Mouse (Mus musculus): Measurements from ENCODE around the gene Gm17409. TPM values are rescaled to one million over a fixed set of nuclear protein-coding genes. Genes with fewer than 3 reads are reported as not detected.
A peak's percentile ranks its signal among the peaks of the same experiment; 100 is the strongest.

Gm17409 gene
- polyA plus RNA-seq (2014; fragmentation: Nextera tagmentation; extraction: Ambion mirVana): 0.21 TPM in 1 of 2 replicates, not detected in the other

- Histone ChIP-seq H3K27ac (ENCODE audit: low read depth, low read length) (no peak within 1 kb of the TSS), H3K9ac (replicated peaks; ENCODE audit: low read depth, low read length) (no peak within 1 kb of the TSS), H3K27me3 (ENCODE audit: control insufficient read depth, insufficient read depth, low read length) (no peaks in the 10 kb centered on the region), H3K4me1 (ENCODE audit: control insufficient read depth, insufficient read depth, low read length) (no peaks in the 10 kb centered on the region), H3K36me3 (ENCODE audit: control insufficient read depth, insufficient read depth, low read length) (peaks cover 15% of the 10 kb centered on the region), H3K4me3 (ENCODE audit: low read depth, low read length) (no peak within 1 kb of the TSS), H3K9me3 (ENCODE audit: control insufficient read depth, low read length) (no peaks in the 10 kb centered on the region), H3K4me2 (ENCODE audit: low read depth, low read length) (no peak within 1 kb of the TSS)
- WGBS: 93% methylated on average over 7 of the region's 7 CpGs
- no peak for ATAC-seq (ENCODE audit: low read depth)
These were observed at the start of gene Gm17409 for GRCm38 (mm10) chr2:58469816-58470215. TSS of gene Gm17409 (plus strand) at chr2:58470116.

DNA sequence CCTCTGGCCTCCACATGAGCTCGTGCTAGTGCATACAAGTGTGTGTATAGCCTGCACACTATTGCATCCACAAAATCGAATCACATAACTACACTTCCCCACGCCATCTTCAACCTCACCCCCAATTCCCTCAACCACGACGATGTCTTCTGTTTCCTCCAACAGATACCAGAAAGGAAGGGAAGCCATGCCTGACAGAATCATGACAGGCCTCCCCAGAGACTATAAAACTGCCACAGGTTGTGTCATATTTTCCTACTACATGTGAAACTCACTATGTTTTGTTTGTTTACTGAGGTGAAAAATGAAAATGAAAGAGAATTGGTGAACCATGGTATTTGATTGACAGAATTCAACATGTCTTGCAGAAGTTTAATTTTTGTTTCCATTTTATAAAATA, 46.6 kb upstream of the Gm17409 start:
- Histone ChIP-seq H3K9me3 (ENCODE audit: control insufficient read depth, low read length) (no peaks in the 10 kb centered on the region), H3K27ac (ENCODE audit: low read depth, low read length) (no peak overlapping the region), H3K4me3 (ENCODE audit: low read depth, low read length) (no peak overlapping the region), H3K4me1 (ENCODE audit: control insufficient read depth, insufficient read depth, low read length) (no peaks in the 10 kb centered on the region), H3K9ac (replicated peaks; ENCODE audit: low read depth, low read length) (no peak overlapping the region), H3K4me2 (ENCODE audit: low read depth, low read length) (no peak overlapping the region), H3K36me3 (ENCODE audit: control insufficient read depth, insufficient read depth, low read length) (no peaks in the 10 kb centered on the region), H3K27me3 (ENCODE audit: control insufficient read depth, insufficient read depth, low read length) (no peaks in the 10 kb centered on the region)
- ATAC-seq (ENCODE audit: low read depth): no peak
- 87% methylated on average over 5 of the region's 5 CpGs for WGBS

DNA sequence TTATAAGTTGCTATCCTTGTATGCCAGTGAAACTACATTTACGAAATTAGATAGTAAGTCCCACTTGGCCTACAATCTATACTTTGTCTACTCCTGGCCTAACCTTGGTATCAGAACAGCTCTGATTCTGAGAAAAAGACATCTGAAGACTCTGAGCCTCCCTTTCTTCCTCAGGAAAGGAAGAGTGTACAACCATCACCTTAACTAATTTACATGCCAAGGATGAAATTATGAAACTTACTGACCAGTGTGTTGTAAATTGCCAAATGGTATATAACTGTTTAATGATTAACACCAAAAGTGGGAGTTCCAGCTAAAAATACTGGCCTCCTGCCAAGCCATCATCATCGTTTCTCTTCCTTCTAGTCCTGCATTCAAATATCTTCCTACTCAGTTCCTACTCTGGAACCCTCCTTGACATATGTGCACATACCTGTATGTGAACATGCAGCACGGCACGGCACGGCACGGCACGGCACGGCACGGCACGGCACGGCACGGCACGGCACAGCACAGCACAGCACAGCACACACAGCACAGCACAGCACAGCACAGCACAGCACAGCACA, 44.4 kb upstream of the Gm17409 start:
- Histone ChIP-seq H3K27ac (ENCODE audit: low read depth, low read length) (no peak overlapping the region), H3K4me1 (ENCODE audit: control insufficient read depth, insufficient read depth, low read length) (no peaks in the 10 kb centered on the region), H3K36me3 (ENCODE audit: control insufficient read depth, insufficient read depth, low read length) (no peaks in the 10 kb centered on the region), H3K9ac (replicated peaks; ENCODE audit: low read depth, low read length) (no peak overlapping the region), H3K27me3 (ENCODE audit: control insufficient read depth, insufficient read depth, low read length) (no peaks in the 10 kb centered on the region), H3K4me2 (ENCODE audit: low read depth, low read length) (no peak overlapping the region), H3K4me3 (ENCODE audit: low read depth, low read length) (no peak overlapping the region), H3K9me3 (ENCODE audit: control insufficient read depth, low read length) (no peaks in the 10 kb centered on the region)
- 92% methylated on average over 13 of the region's 13 CpGs for WGBS
- ATAC-seq (ENCODE audit: low read depth): no peak

- Histone ChIP-seq H3K4me2 (ENCODE audit: low read depth, low read length) (no peak overlapping the region), H3K4me1 (ENCODE audit: control insufficient read depth, insufficient read depth, low read length) (no peaks in the 10 kb centered on the region), H3K4me3 (ENCODE audit: low read depth, low read length) (no peak overlapping the region), H3K9ac (replicated peaks; ENCODE audit: low read depth, low read length) (no peak overlapping the region), H3K36me3 (ENCODE audit: control insufficient read depth, insufficient read depth, low read length) (no peaks in the 10 kb centered on the region), H3K9me3 (ENCODE audit: control insufficient read depth, low read length) (no peaks in the 10 kb centered on the region), H3K27me3 (ENCODE audit: control insufficient read depth, insufficient read depth, low read length) (no peaks in the 10 kb centered on the region), H3K27ac (ENCODE audit: low read depth, low read length) (no peak overlapping the region)
- ATAC-seq (ENCODE audit: low read depth): no peak
- WGBS: 94% methylated on average over 7 of the region's 7 CpGs
These were observed 37.7 kb upstream of the Gm17409 start for GRCm38 (mm10) chr2:58432211-58432610.

DNA sequence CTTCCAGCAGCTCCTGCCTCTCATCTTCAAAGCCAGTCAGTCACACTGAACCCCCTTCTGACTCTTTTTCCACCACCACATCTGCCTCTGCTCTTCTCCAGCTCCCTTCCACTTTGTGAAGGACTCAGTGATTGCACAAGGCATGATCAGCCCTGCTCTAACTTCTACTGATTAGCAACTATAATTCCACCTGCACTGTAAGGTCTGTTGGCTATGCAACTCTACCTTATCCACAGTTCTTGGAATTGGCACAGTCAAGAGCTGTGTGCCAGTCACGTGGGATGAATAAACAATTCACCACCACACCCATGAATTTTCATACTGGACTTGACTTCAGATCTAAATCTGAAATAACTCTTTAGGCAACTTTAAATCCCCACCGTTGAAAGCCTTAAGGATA, 36.6 kb upstream of the Gm17409 start:
- Histone ChIP-seq H3K27me3 (ENCODE audit: control insufficient read depth, insufficient read depth, low read length) (no peaks in the 10 kb centered on the region), H3K4me2 (ENCODE audit: low read depth, low read length) (no peak overlapping the region), H3K9me3 (ENCODE audit: control insufficient read depth, low read length) (no peaks in the 10 kb centered on the region), H3K36me3 (ENCODE audit: control insufficient read depth, insufficient read depth, low read length) (no peaks in the 10 kb centered on the region), H3K4me1 (ENCODE audit: control insufficient read depth, insufficient read depth, low read length) (no peaks in the 10 kb centered on the region), H3K4me3 (ENCODE audit: low read depth, low read length) (no peak overlapping the region), H3K9ac (replicated peaks; ENCODE audit: low read depth, low read length) (no peak overlapping the region), H3K27ac (ENCODE audit: low read depth, low read length) (no peak overlapping the region)
- WGBS: 91% methylated on average over 2 of the region's 2 CpGs
- ATAC-seq (ENCODE audit: low read depth): no peak

- Histone ChIP-seq H3K4me1 (ENCODE audit: control insufficient read depth, insufficient read depth, low read length) (no peaks in the 10 kb centered on the region), H3K4me3 (ENCODE audit: low read depth, low read length) (no peak overlapping the region), H3K36me3 (ENCODE audit: control insufficient read depth, insufficient read depth, low read length) (no peaks in the 10 kb centered on the region), H3K9ac (replicated peaks; ENCODE audit: low read depth, low read length) (no peak overlapping the region), H3K9me3 (ENCODE audit: control insufficient read depth, low read length) (no peaks in the 10 kb centered on the region), H3K4me2 (ENCODE audit: low read depth, low read length) (no peak overlapping the region), H3K27me3 (ENCODE audit: control insufficient read depth, insufficient read depth, low read length) (no peaks in the 10 kb centered on the region), H3K27ac (ENCODE audit: low read depth, low read length) (no peak overlapping the region)
- ATAC-seq (ENCODE audit: low read depth): no peak
- 93% methylated on average over 2 of the region's 2 CpGs for WGBS
These were observed 35.5 kb upstream of the Gm17409 start for GRCm38 (mm10) chr2:58434438-58434837.

DNA sequence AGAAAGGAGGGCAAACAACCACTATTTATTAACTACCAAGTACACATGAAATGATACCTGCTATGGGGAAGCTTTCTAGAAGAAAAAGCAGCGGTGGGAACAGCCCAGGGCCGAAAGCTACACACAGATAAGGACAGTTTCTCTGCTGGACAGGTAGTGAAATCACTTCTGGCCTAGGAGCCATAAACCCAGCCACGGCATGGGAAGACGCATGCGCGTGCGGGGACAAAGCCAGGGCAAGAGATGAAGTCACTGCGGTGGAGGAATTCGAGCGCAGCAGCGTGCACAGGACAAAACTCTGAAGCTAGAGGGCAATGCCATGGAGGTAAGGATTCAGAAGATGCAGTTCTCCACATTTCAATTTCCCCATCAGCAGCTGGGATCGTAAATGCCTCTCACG, 34.4 kb upstream of the Gm17409 start:
- no peaks in the 10 kb centered on the region for H3K27me3 ChIP-seq (ENCODE audit: control insufficient read depth, insufficient read depth, low read length)
- H3K9me3 ChIP-seq (ENCODE audit: control insufficient read depth, low read length): no peaks in the 10 kb centered on the region
- no peak overlapping the region; the same call in 1 of the 2 replicates for H3K27ac ChIP-seq (ENCODE audit: low read depth, low read length)
- H3K36me3 ChIP-seq (ENCODE audit: control insufficient read depth, insufficient read depth, low read length): no peaks in the 10 kb centered on the region
- WGBS: 73% methylated on average over 13 of the region's 13 CpGs
- H3K4me2 ChIP-seq (ENCODE audit: low read depth, low read length): no peak overlapping the region
- ATAC-seq (ENCODE audit: low read depth): peak; percentile 57
- H3K9ac ChIP-seq (replicated peaks; ENCODE audit: low read depth, low read length): no peak overlapping the region
- H3K4me3 ChIP-seq (ENCODE audit: low read depth, low read length): no peak overlapping the region
- H3K4me1 ChIP-seq (ENCODE audit: control insufficient read depth, insufficient read depth, low read length): no peaks in the 10 kb centered on the region

- Histone ChIP-seq H3K9ac (replicated peaks; ENCODE audit: low read depth, low read length) (no peak overlapping the region), H3K27ac (ENCODE audit: low read depth, low read length) (no peak overlapping the region), H3K4me3 (ENCODE audit: low read depth, low read length) (no peak overlapping the region), H3K9me3 (ENCODE audit: control insufficient read depth, low read length) (no peaks in the 10 kb centered on the region), H3K4me2 (ENCODE audit: low read depth, low read length) (no peak overlapping the region), H3K4me1 (ENCODE audit: control insufficient read depth, insufficient read depth, low read length) (no peaks in the 10 kb centered on the region), H3K36me3 (ENCODE audit: control insufficient read depth, insufficient read depth, low read length) (no peaks in the 10 kb centered on the region), H3K27me3 (ENCODE audit: control insufficient read depth, insufficient read depth, low read length) (no peaks in the 10 kb centered on the region)
- 82% methylated on average over 3 of the region's 3 CpGs for WGBS
- ATAC-seq (ENCODE audit: low read depth): no peak
These were observed 33.0 kb upstream of the Gm17409 start for GRCm38 (mm10) chr2:58436911-58437310.

DNA sequence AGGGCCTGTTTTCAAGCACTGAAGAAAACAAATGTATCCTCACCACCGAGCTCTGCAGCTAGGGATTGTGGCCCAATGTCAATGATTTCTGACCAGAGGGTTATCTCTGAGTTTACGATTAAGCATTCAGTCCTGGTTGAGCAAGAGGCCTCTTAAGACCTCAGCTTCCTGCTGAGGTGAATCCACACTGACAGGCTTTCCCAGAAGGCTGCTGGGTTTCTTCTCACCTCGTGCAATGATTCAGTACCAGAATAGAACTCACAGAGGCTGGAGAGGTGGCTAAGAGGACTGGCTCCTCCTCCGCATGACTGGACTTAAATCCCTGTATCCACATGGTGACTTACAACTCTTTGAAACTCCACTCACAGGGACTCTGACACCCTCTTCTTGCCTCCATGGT, 26.8 kb upstream of the Gm17409 start:
- Histone ChIP-seq H3K27ac (ENCODE audit: low read depth, low read length) (no peak overlapping the region), H3K9ac (replicated peaks; ENCODE audit: low read depth, low read length) (no peak overlapping the region), H3K36me3 (ENCODE audit: control insufficient read depth, insufficient read depth, low read length) (peaks cover 12% of the 10 kb centered on the region), H3K4me3 (ENCODE audit: low read depth, low read length) (no peak overlapping the region), H3K4me2 (ENCODE audit: low read depth, low read length) (no peak overlapping the region), H3K27me3 (ENCODE audit: control insufficient read depth, insufficient read depth, low read length) (no peaks in the 10 kb centered on the region), H3K4me1 (ENCODE audit: control insufficient read depth, insufficient read depth, low read length) (no peaks in the 10 kb centered on the region), H3K9me3 (ENCODE audit: control insufficient read depth, low read length) (no peaks in the 10 kb centered on the region)
- WGBS: 86% methylated on average over 4 of the region's 4 CpGs
- ATAC-seq (ENCODE audit: low read depth): no peak

Data from neural tube, embryonic 14.5 days (tissue).